Mouse (Mus musculus): Measurements from ENCODE around the gene Agbl4.

The Agbl4 gene

DNA sequence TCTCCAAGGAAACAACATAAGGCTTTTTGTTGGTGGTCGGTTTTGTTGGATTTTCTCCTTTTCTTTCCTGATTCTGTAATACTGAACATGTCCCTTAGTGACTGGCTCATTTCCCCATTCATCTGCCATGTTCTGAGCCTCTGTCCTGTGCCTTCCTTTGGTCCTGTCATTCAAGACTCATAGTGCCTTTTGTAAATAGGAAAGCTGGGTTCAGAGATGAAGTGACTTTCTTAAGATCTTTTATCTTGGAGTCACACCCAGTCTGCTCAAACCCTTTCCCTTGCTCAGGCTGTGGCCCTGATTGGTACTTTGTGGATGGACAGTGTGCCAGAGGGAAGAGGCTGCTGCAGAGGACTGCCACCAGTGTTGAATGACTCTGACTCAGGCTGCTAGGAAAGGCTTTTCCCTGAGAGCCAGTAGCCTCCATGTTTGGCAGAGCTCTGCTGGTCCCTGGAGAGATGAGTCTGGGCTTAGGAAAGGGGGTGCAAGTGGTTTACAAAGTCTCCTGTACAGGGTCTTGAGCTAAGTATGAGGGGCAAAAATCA is 1047.2 kb downstream of the Agbl4 start:
- no peak for DNase-seq (ENCODE audit: low read depth, low spot score)

DNA sequence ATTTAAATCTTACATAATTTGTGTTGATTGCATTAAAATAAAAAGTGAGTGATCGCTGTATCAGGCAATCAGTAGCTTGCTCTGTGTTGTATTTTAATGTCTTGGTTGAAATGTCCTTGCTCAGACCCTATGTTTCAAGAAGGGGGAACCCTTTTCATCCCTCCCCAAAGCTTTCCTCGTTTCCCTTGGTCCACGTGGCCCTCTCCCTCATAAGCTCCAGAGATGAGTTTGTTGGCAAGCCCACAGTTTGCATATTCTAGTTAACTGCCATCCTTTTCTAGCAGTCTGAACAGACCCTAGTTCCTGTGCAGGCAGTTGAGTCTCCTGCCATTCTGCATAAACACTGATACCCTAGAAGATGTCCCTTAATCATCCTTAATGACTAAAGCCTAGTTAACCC is 1050.5 kb downstream of the Agbl4 start:
- DNase-seq (ENCODE audit: low read depth, low spot score), result no peak

DNA sequence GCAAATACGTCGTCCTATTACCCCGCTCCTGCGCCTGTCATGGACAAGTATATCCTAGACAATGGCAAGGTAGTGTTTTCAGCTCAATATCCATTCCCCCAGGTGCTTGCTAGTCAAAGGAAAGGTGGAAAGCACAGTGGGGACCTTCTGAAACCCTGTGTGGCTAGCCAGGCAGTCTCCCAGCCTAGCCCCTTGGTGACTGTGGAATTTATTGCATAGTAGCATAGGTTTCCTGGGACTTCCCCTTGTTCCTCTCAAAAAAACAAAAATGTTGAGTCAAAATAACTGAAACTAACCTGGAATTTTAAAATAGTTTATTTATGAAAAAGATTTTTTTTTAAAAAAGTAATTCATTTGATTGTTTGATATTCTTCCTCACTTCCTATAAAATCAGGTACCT is 1051.1 kb downstream of the Agbl4 start:
- DNase-seq (ENCODE audit: low read depth, low spot score), result no peak

DNA sequence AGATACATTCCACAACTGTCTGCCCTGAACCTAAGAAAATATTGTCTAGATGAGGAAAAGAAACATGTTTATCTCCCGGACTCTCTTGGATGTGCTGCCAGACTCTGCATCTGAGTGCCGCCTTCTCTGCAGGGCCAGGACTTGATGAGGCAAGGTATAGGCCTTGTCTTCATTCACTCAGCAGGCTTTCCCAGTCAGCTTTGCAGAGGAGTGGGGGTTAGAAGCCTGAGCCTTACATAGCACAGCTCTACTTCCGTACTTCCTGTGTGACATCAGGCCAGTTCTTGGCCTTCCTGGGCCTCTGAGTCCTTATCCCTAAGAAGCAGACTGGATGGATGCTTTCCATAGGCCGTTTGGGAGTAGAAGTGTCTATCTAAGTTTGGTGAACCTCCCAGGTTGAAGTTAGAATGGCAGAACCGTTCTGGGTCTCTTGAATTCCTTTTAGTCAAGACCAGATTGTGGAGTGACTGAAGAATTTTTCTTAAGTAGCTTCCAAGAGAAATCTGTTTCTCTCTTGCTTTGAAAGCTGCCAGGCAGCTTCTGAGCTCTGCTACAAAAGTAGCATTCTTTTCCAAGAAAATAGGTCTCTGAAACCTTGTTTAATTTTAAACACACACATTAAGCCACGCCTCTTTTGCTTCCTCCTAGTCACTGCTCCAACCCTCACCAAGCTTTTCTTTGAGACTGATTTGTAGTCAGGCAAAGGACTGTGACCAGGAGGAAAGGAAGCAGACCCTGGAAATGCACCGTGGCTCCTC is 1052.2 kb downstream of the Agbl4 start:
- no peak for DNase-seq (ENCODE audit: low read depth, low spot score)

DNA sequence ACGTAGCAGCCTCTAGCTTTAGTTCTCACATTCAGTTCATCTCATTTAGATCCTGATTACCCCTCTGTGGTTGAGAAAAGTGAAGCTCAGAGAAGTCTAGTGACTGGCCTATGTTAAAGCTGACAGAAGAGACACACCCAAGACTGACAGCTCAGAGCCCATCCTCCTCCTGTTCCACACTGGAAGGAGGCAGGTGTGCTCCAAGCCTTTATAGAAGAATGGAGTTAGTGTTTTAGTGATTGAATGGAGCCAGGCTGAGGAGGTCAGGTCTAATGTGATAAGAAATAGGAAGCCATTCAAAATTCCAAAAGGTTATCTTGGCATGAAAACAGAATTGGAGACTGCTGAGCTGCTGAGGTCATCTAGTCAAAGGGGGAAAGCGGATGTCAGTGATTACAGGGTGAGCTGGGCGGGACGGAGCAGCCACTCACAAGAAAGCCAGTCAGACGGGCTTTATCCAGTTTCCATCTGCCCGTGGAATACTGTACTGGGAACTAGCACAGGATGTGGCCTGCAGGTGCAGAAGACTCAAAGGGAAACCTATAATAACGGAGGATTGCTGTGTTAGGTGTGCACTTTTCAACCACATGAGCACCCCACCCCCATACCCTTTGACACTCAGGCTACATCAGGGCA is 1053.9 kb downstream of the Agbl4 start:
- no peak for DNase-seq (ENCODE audit: low read depth, low spot score)

DNA sequence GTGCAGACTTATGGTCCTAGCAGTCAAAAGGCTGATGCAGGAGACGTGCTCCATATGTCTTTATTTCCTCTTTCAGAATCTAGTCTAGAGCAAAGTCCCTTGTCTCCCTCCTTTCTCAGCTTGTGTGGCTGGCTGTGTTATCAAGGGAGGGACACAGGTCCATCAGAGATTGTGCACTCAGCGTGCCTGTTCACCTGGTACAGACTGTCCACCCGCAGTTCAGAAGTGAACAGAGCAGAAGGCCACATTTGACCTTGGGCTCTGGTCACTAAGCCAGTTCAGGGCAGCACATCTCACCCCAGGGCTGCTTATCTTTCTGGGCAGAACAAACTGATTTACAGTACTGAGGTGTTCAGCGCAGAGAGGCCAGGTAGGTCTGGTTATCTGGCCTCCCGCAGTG is 1054.7 kb downstream of the Agbl4 start:
- DNase-seq (ENCODE audit: low read depth, low spot score), result no peak

- no peak for DNase-seq (ENCODE audit: low read depth, low spot score)
These were observed 1055.8 kb downstream of the Agbl4 start for GRCm38 (mm10) chr4:111453275-111453674.

DNA sequence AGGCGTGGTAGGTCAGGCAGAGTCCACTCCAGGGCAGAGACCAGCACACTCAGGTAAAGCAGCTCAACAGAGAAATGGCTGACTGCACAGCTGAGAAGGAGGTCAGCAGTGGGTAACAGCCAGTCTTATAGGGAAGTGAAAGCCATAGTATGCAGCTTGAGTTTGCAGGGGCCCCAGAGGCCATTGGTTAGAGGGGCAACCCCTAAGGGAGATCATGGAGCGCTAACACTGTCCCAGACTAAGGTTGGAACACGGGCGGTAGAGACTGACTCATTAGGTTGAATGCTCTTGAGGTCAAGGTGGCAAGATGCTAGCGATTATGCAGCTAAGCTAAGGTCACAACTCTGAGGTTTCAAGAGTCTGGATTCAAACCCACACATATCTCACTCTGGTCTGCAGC is 1058.2 kb downstream of the Agbl4 start:
- no peak for DNase-seq (ENCODE audit: low read depth, low spot score)

DNA sequence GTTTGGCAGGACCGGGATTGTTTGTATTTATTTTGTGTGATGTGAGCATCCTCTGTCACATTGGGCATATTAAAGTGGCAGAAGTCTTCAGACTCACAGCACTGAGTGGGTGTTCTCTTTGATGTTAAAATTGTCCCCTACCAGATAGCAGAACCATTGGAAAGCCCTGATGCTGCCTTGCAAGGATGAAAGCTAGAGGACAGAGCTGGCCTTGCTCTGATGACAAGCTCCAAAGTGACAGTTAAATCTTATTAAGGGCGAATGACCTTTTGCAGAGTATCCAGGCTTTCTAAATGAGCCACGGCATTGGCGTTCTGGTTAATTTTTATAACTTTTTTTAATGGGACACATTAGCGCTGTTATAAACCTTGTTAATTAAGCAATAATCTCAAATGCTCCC is 1060.1 kb downstream of the Agbl4 start:
- no peak for DNase-seq (ENCODE audit: low read depth, low spot score)

- DNase-seq (ENCODE audit: low read depth, low spot score), result no peak
These were observed 1069.9 kb downstream of the Agbl4 start for GRCm38 (mm10) chr4:111467293-111467773.

- DNase-seq (ENCODE audit: low read depth, low spot score), result no peak
These were observed 1070.3 kb downstream of the Agbl4 start for GRCm38 (mm10) chr4:111467796-111468195.

DNA sequence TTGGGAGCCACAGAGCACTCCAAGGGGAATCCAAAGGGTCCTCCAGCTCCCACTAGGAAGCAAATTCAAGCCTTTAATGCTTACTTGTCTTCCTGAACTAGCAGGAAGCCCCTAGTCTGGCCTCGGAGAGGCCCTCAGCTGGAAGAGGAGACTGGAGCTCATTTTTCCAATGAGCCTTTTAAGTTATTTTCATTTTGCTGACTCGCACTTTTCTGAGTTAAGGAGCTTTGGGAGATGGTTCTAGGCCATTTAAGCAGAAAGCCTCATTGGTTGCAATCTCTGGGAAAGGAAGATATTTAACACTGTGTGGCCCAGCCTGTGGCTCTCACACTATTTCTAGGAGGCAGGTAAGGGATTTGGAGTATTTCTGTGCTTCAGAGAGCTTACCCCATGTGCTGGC is 1072.4 kb downstream of the Agbl4 start:
- DNase-seq (ENCODE audit: low read depth, low spot score), result no peak

GRCm38 (mm10) chr4:111471726-111472125 is 1074.3 kb downstream of the Agbl4 start:
- DNase-seq (ENCODE audit: low read depth, low spot score), result no peak

- DNase-seq (ENCODE audit: low read depth, low spot score), result no peak
These were observed 1075.0 kb downstream of the Agbl4 start for GRCm38 (mm10) chr4:111472511-111472910.

- DNase-seq (ENCODE audit: low read depth, low spot score), result no peak
These were observed 1075.6 kb downstream of the Agbl4 start for GRCm38 (mm10) chr4:111473014-111473413.

- no peak for DNase-seq (ENCODE audit: low read depth, low spot score)
These were observed 1078.0 kb downstream of the Agbl4 start for GRCm38 (mm10) chr4:111475374-111475971.

GRCm38 (mm10) chr4:111477507-111477906 is 1080.0 kb downstream of the Agbl4 start:
- no peak for DNase-seq (ENCODE audit: low read depth, low spot score)

DNA sequence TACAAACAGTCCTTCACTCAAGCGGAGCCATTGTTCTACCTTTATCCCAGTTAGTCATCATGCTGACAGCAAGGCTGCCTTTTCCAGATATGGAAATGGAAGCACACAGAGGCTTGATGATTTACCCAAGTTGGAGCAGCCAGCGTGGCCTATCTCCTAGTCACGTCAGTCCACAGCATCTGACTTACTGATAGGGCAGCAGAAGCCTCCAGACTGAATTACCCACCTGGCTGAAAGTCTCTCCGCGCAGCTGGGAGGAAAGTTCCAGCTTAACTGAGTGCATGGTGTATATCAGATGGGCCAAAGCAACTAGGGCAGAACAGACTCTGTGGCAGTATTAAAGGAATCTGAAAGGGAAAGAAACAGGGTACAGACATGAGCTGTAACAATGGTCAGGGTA is 1086.0 kb downstream of the Agbl4 start:
- DNase-seq (ENCODE audit: low read depth, low spot score), result no peak

DNA sequence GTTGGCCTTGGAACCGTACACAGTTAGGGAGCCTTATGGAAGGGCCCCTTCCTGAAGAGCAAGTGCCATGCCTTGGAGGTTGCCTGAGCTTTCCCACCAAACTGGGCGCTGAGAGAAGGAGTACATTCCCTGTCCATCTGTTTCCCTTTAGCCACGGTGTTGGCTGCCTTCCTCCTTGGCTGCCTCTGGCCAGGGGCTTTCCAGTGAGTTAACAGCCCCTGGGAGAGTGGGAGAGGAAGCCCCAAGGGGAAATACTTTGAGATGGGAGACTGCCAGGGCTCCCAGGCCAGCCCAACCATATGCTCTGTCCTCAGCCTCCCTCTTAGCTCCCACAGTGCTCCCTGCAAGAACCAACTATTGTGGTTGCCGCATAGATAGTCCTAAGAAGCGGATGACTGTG is 1087.7 kb downstream of the Agbl4 start:
- no peak for DNase-seq (ENCODE audit: low read depth, low spot score)

- no peak for DNase-seq (ENCODE audit: low read depth, low spot score)
These were observed 1088.7 kb downstream of the Agbl4 start for GRCm38 (mm10) chr4:111486187-111486586.

DNA sequence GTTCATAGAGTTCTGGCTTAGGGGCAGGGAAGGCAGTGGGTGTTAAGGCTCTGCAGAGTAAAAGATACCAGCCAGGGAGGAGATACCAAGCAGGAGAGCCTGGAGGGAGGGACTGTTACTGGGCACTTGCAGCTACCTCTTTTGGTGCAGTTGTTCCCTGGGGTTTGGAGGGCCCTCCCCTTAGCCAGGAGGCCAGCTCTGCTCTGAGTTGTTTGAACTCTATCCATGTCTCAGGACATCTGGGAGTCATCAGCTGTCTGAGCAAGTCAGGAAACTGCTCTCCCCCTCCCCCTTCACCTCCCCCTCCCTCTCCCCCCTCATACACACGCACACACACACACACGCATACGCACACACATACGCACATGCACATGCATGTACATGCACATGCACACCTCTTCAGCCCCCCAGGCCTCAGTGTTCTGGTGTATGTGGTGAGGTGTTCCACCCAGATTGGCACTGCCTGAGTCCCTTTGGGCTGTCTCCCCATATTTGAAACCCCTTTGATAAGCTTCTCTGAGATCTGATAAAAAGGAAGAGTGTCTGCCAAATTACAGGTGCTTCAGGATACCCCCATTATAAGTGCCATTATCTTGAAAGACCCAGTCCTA is 1089.9 kb downstream of the Agbl4 start:
- no peak for DNase-seq (ENCODE audit: low read depth, low spot score)

GRCm38 (mm10) chr4:111493750-111494404 is 1096.4 kb downstream of the Agbl4 start:
- DNase-seq (ENCODE audit: low read depth, low spot score), result no peak

All from CD4-positive helper T cell, adult 2 months (primary cell).